Mouse (Mus musculus): Measurements from ENCODE around the gene Msl1.

Gene Msl1

GRCm38 (mm10) chr11:98795015-98795713 is at the start of gene Msl1:
Gene Msl1, plus strand, starts transcription at chr11:98795516.
- DNase-seq (ENCODE audit: low read depth, low spot score): peak; percentile 89

- no peak for DNase-seq (ENCODE audit: low read depth, low spot score)
Observed at GRCm38 (mm10) chr11:98745932-98746853, 49.1 kb upstream of the Msl1 start.

- peak; percentile 82 for DNase-seq (ENCODE audit: low read depth, low spot score)
Observed at GRCm38 (mm10) chr11:98746855-98747693, 48.2 kb upstream of the Msl1 start.

GRCm38 (mm10) chr11:98747804-98748505 is 47.4 kb upstream of the Msl1 start:
- no peak for DNase-seq (ENCODE audit: low read depth, low spot score)

GRCm38 (mm10) chr11:98748506-98749416 is 46.6 kb upstream of the Msl1 start:
- no peak for DNase-seq (ENCODE audit: low read depth, low spot score)

- no peak for DNase-seq (ENCODE audit: low read depth, low spot score)
Observed at GRCm38 (mm10) chr11:98749716-98750115, 45.6 kb upstream of the Msl1 start.

- no peak for DNase-seq (ENCODE audit: low read depth, low spot score)
Observed at GRCm38 (mm10) chr11:98750351-98751201, 44.7 kb upstream of the Msl1 start.

- no peak for DNase-seq (ENCODE audit: low read depth, low spot score)
Observed at GRCm38 (mm10) chr11:98751221-98751782, 44.0 kb upstream of the Msl1 start.

- no peak for DNase-seq (ENCODE audit: low read depth, low spot score)
Observed at GRCm38 (mm10) chr11:98752562-98753140, 42.7 kb upstream of the Msl1 start.

GRCm38 (mm10) chr11:98753264-98753663 is 42.1 kb upstream of the Msl1 start:
- DNase-seq (ENCODE audit: low read depth, low spot score): no peak

GRCm38 (mm10) chr11:98754151-98754620 is 41.1 kb upstream of the Msl1 start:
- DNase-seq (ENCODE audit: low read depth, low spot score): no peak

- DNase-seq (ENCODE audit: low read depth, low spot score): peak; percentile 89
Observed at GRCm38 (mm10) chr11:98754621-98755181, 40.6 kb upstream of the Msl1 start.

- no peak for DNase-seq (ENCODE audit: low read depth, low spot score)
Observed at GRCm38 (mm10) chr11:98755726-98756380, 39.5 kb upstream of the Msl1 start.

GRCm38 (mm10) chr11:98756711-98757110 is 38.6 kb upstream of the Msl1 start:
- no peak for DNase-seq (ENCODE audit: low read depth, low spot score)

- no peak for DNase-seq (ENCODE audit: low read depth, low spot score)
Observed at GRCm38 (mm10) chr11:98761939-98762338, 33.4 kb upstream of the Msl1 start.

- no peak for DNase-seq (ENCODE audit: low read depth, low spot score)
Observed at GRCm38 (mm10) chr11:98762756-98763501, 32.4 kb upstream of the Msl1 start.

- DNase-seq (ENCODE audit: low read depth, low spot score): no peak
Observed at GRCm38 (mm10) chr11:98763502-98763861, 31.8 kb upstream of the Msl1 start.

All from mesoderm, embryonic 11.5 days (tissue).